ENCODE assay signal across 8 mouse cellular contexts in genomic region chr1:176813292-176814035, GRCm38 (mm10). TPM values are rescaled to one million over a fixed set of nuclear protein-coding genes. Genes with fewer than 3 reads are reported as not detected.
DNase-seq lines count a peak whose midpoint lies in the region; ATAC-seq lines count a peak whose summit lies in the region.

No protein-coding gene starts in this region.

- intact Hi-C loops in gastrocnemius, postnatal 14 days (cut with DNase I; ENCODE audit: low total_unique reads), result no loop called here

- no peaks in the 10 kb centered on the region for H3K9me3 ChIP-seq in intestine, embryonic 15.5 days
- H3K9me3 ChIP-seq in limb, embryonic 11.5 days (ENCODE audit: control insufficient read depth, low read length), result no peaks in the 10 kb centered on the region
- H3K9me3 ChIP-seq in midbrain, embryonic 12.5 days, result no peaks in the 10 kb centered on the region

- H3K27ac ChIP-seq in intestine, embryonic 15.5 days, result peak overlapping the region; percentile 96
- H3K27ac ChIP-seq in limb, embryonic 11.5 days (replicated peaks; ENCODE audit: low read depth, low read length), result peak overlapping the region; percentile 94
- H3K27ac ChIP-seq in midbrain, embryonic 12.5 days (replicated peaks), result peak overlapping the region; percentile 100

- H3K4me1 ChIP-seq in intestine, embryonic 15.5 days (replicated peaks), result peaks cover 3% of the 10 kb centered on the region
- peaks cover 4% of the 10 kb centered on the region; the same call in 1 of the 2 replicates for H3K4me1 ChIP-seq in limb, embryonic 11.5 days (ENCODE audit: control insufficient read depth, insufficient read depth, low read length)
- H3K4me1 ChIP-seq in midbrain, embryonic 12.5 days, result peaks cover 19% of the 10 kb centered on the region

- ATAC-seq in intestine, embryonic 15.5 days, result peak; percentile 65
- peak; percentile 63 for ATAC-seq in limb, embryonic 11.5 days (ENCODE audit: insufficient number of reproducible peaks, low FRiP score, low TSS enrichment, low read depth)
- ATAC-seq in midbrain, embryonic 12.5 days (ENCODE audit: low FRiP score, low read depth), result peak; percentile 72
- ATAC-seq in activated CD4-positive, CD25-positive, alpha-beta regulatory T cell, adult 4 months, result no peak

- no peaks in the 10 kb centered on the region for H3K27me3 ChIP-seq in intestine, embryonic 15.5 days (replicated peaks)
- H3K27me3 ChIP-seq in limb, embryonic 11.5 days (ENCODE audit: control insufficient read depth, insufficient read depth, low read length), result no peaks in the 10 kb centered on the region
- H3K27me3 ChIP-seq in midbrain, embryonic 12.5 days, result no peaks in the 10 kb centered on the region

- WGBS in intestine, embryonic 15.5 days, result under 1% methylated on average over 60 of the region's 75 CpGs
- WGBS in limb, embryonic 11.5 days, result under 1% methylated on average over 71 of the region's 75 CpGs
- WGBS in midbrain, embryonic 12.5 days, result under 1% methylated on average over 26 of the region's 75 CpGs

- H3K9ac ChIP-seq in intestine, embryonic 15.5 days, result peak overlapping the region; percentile 76
- peak overlapping the region; percentile 93 for H3K9ac ChIP-seq in limb, embryonic 11.5 days (ENCODE audit: low read length)
- peak overlapping the region; percentile 95 for H3K9ac ChIP-seq in midbrain, embryonic 12.5 days (replicated peaks)

- peak overlapping the region; percentile 65 for H3K4me2 ChIP-seq in intestine, embryonic 15.5 days (replicated peaks)
- H3K4me2 ChIP-seq in limb, embryonic 11.5 days (ENCODE audit: low read depth, severe bottlenecking), result peak overlapping the region; percentile 52
- peak overlapping the region; percentile 64 for H3K4me2 ChIP-seq in midbrain, embryonic 12.5 days (replicated peaks)

- peak overlapping the region; percentile 87 for H3K4me3 ChIP-seq in intestine, embryonic 15.5 days (replicated peaks)
- H3K4me3 ChIP-seq in limb, embryonic 11.5 days (ENCODE audit: low read depth, low read length), result peak overlapping the region; percentile 91
- H3K4me3 ChIP-seq in midbrain, embryonic 12.5 days, result peak overlapping the region; percentile 89

- DNase-seq in adrenal gland, adult 18-20 months (ENCODE audit: low spot score in 2 of 2), result peak; percentile 66 to 69
- peak; percentile 71 for DNase-seq in embryo, embryonic 10 days (ENCODE audit: low spot score)
- peak; percentile 63 for DNase-seq in gastrocnemius, postnatal 14 days
- DNase-seq in limb, embryonic 11.5 days (ENCODE audit: low spot score), result peak; percentile 74
- peak; percentile 64 for DNase-seq in skeletal muscle tissue, adult 2 months (ENCODE audit: low read depth, low spot score)

- no peaks in the 10 kb centered on the region for H3K36me3 ChIP-seq in intestine, embryonic 15.5 days
- H3K36me3 ChIP-seq in limb, embryonic 11.5 days (ENCODE audit: control insufficient read depth, insufficient read depth, low read length), result no peaks in the 10 kb centered on the region
- no peaks in the 10 kb centered on the region for H3K36me3 ChIP-seq in midbrain, embryonic 12.5 days

RNA-seq across cellular contexts. Expression of gene Cep170, which starts 0.4 kb away (rescaled TPM):
- total RNA-seq in adrenal gland, adult 18-20 months (2021), result 10 to 100 TPM; 27.1 to 29.2 TPM
- 10 to 100 TPM; 20.2 to 25.3 TPM for total RNA-seq in gastrocnemius, postnatal 14 days (2021)
- polyA plus RNA-seq in intestine, embryonic 15.5 days (2015; fragmentation: Nextera tagmentation; extraction: Ambion mirVana), result 13.6 and 17.6 TPM in 2 replicates
- polyA plus RNA-seq in limb, embryonic 11.5 days (2014; fragmentation: Nextera tagmentation; extraction: Ambion mirVana), result 35.6 and 40.1 TPM in 2 replicates
- 95.2 and 100.0 TPM in 2 replicates for polyA plus RNA-seq in midbrain, embryonic 12.5 days (2016; fragmentation: Nextera tagmentation; extraction: Ambion mirVana)
- 10 to 100 TPM; 12.5 to 16.1 TPM for polyA plus RNA-seq in activated CD4-positive, CD25-positive, alpha-beta regulatory T cell, adult 4 months (2017; shearing (Covaris generic))

RNA-seq across cellular contexts. Expression of gene Sdccag8, which starts 1.0 kb away (rescaled TPM):
- 1 to 10 TPM; 8.4 to 8.8 TPM for total RNA-seq in adrenal gland, adult 18-20 months (2021)
- total RNA-seq in gastrocnemius, postnatal 14 days (2021), result 1 to 10 TPM; 3.1 to 4.1 TPM
- 23.9 and 24.7 TPM in 2 replicates for polyA plus RNA-seq in intestine, embryonic 15.5 days (2015; fragmentation: Nextera tagmentation; extraction: Ambion mirVana)
- 13.1 and 14.6 TPM in 2 replicates for polyA plus RNA-seq in limb, embryonic 11.5 days (2014; fragmentation: Nextera tagmentation; extraction: Ambion mirVana)
- polyA plus RNA-seq in midbrain, embryonic 12.5 days (2016; fragmentation: Nextera tagmentation; extraction: Ambion mirVana), result 29.5 and 30.1 TPM in 2 replicates
- polyA plus RNA-seq in activated CD4-positive, CD25-positive, alpha-beta regulatory T cell, adult 4 months (2017; shearing (Covaris generic)), result 10 to 100 TPM; 22.7 to 23.9 TPM
